Mouse (Mus musculus) stomach, embryonic 14.5 days (tissue): ENCODE measurements around the gene Rtl6. TPM values are rescaled to one million over a fixed set of nuclear protein-coding genes. Genes with fewer than 3 reads are reported as not detected.

Experiments
- ATAC-seq: fragments of 200-750 bp; cut with Nextera tagmentation; 2 replicates; pipeline ENCODE4 v1.8.0; 2017; ENCODE audit warnings: low read depth, moderate TSS enrichment; ENCODE audit not compliant: insufficient number of reproducible peaks, insufficient read depth, low FRiP score
- H3K27ac ChIP-seq: fragments of 300-500 bp; sonication (generic); 2 replicates; pipeline ENCODE4 v1.5.1; 2014; ENCODE audit warnings: mild to moderate bottlenecking, low read length, moderate library complexity, mixed read lengths
- H3K27me3 ChIP-seq: fragments of 300-500 bp; sonication (generic); 2 replicates; pipeline ENCODE4 v1.6.1; 2014; ENCODE audit warnings: low read length, control low read depth, mixed read lengths; ENCODE audit not compliant: control insufficient read depth, insufficient read depth
- H3K36me3 ChIP-seq: fragments of 300-500 bp; sonication (generic); 2 replicates; pipeline ENCODE4 v1.6.1; 2014; ENCODE audit warnings: mild to moderate bottlenecking, control low read depth, low read length, moderate library complexity, mixed read lengths; ENCODE audit not compliant: control insufficient read depth, insufficient read depth
- H3K4me1 ChIP-seq: fragments of 300-500 bp; sonication (generic); 2 replicates; pipeline ENCODE4 v1.6.1; 2014; ENCODE audit warnings: low read length, control low read depth, mixed read lengths; ENCODE audit not compliant: control insufficient read depth, insufficient read depth
- H3K4me2 ChIP-seq: fragments of 300-500 bp; sonication (generic); replicated peaks from 2 replicates; pipeline ENCODE4 v1.6.1; 2014; ENCODE audit warnings: low read depth, low read length, control low read depth
- H3K4me3 ChIP-seq: fragments of 300-500 bp; sonication (generic); 2 replicates; pipeline ENCODE4 v1.5.1; 2014; ENCODE audit warnings: low read depth, low read length, control low read depth
- H3K9ac ChIP-seq: fragments of 300-500 bp; sonication (generic); replicated peaks from 2 replicates; pipeline ENCODE4 v1.6.1; 2014; ENCODE audit warnings: low read depth, mild to moderate bottlenecking, control low read depth, low read length, moderate library complexity, mixed read lengths
- H3K9me3 ChIP-seq: fragments of 300-500 bp; sonication (generic); 2 replicates; pipeline ENCODE4 v1.6.1; 2016; ENCODE audit warnings: low read depth, low read length, control low read depth; ENCODE audit not compliant: control insufficient read depth
- whole genome bisulfite sequencing: fragments of 180-500 bp; shearing (Covaris S2); extraction: QIAGEN DNeasy Blood & Tissue Kit; methylation state at CpG from one replicate; pipeline ENCODE4 v1.1.7; 2014; 5-methylcytosine and 5-hydroxymethylcytosine counted together
- polyA plus RNA-seq: library from polyadenylated mRNA; unstranded; fragments of >200 nt; fragmentation: Nextera tagmentation; extraction: Ambion mirVana; gene quantifications from 2 replicates; pipeline ENCODE4 v1.2.1, GENCODE M21; 2014

Rtl6 gene
- polyA plus RNA-seq = 8.4 and 8.6 TPM in 2 replicates

DNA sequence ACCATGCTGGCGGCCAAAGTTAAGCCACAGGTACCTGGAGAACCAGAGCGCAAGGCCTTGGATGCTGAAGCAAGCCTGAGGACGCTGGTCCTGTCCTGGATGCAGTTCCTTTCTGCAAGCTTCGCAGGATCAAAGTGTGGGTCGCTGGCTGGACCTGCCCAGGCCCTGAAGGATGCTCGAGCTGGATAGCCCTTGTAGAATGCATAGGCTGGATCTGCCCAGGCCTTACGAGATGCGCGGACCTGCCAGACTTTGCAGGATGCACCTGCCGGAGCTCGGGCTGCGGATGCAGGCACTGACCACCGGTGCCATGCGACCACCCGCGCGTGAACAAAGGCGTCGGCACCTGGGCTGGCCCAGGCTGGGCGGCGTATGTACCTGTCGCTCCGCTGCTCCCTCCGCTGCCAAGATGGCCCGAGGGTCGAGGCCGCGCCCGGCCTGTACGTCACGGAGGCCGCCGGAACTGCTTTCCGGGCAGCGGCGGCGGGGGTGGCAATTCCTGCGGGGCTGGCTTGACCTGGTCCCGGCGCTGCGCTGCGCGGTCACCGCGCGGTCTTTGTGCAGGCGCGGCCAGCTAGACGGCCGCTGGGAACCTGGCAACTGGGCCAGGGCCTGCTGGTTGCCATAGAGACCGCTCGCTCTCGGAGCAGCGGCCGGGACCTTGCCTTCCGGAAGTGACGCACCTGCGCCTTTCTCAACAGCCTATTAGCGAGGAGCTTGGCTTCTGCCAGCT lies at the start of gene Rtl6:
Rtl6 (minus strand) TSS at position 635 of the 733 bp plus-strand sequence.
- H3K4me2 ChIP-seq = peak within 1 kb of the TSS; percentile 77
- WGBS = 9% methylated on average over 59 of the region's 59 CpGs
- peak within 1 kb of the TSS; percentile 66; the same call in 1 of the 2 replicates for H3K27ac ChIP-seq
- peak within 1 kb of the TSS; percentile 68 for H3K4me3 ChIP-seq
- H3K4me1 ChIP-seq = 0 out of 2 replicates have a peak, but pooled peaks cover 4% of the 10 kb centered on the region
- peak within 1 kb of the TSS; percentile 76 for H3K9ac ChIP-seq
- H3K36me3 ChIP-seq = peaks cover 4% of the 10 kb centered on the region; the same call in 1 of the 2 replicates
- H3K27me3 ChIP-seq = no peaks in the 10 kb centered on the region
- peak; percentile 92 for ATAC-seq
- H3K9me3 ChIP-seq = 0 out of 2 replicates have a peak, but pooled peaks cover 2% of the 10 kb centered on the region

- no peaks in the 10 kb centered on the region for H3K27me3 ChIP-seq
- H3K9ac ChIP-seq = no peak overlapping the region
- no peaks in the 10 kb centered on the region for H3K9me3 ChIP-seq
- no peak overlapping the region for H3K27ac ChIP-seq
- H3K4me1 ChIP-seq = no peaks in the 10 kb centered on the region
- no peak for ATAC-seq
- H3K4me2 ChIP-seq = no peak overlapping the region
- no peak overlapping the region for H3K4me3 ChIP-seq
- 76% methylated on average over 8 of the region's 8 CpGs for WGBS
- no peaks in the 10 kb centered on the region for H3K36me3 ChIP-seq
Observed at GRCm38 (mm10) chr15:84603267-84603963, 45.8 kb upstream of the Rtl6 start.

DNA sequence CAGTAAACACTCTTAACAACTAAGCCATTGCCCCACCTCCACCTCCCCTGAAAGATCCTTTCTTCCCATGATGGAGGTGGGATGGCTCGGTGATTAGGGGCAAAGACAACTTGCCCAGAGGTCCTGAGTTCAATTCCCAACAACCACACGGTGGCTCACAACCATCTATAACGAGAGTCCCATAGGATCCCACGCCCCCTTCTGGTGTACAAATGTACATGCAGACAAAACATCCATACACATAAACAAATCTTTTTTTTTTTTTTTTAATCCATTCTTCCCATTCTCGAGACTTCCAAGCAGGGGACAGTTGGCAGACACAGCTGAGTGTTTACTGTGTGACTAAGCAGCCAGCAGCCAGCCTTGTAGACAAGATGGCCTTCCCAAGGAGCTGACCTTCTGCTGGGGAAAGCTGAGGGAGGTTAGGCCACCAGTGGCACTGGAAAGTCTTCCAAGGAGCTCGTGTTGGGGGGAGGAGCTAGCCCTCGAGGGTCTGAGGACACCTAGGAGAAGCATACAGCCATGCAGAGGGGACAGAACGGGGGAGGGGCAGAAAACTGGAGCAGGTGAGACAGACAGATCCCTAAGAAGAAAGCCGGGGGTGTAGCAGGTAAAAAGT lies 43.5 kb upstream of the Rtl6 start:
- H3K4me2 ChIP-seq = no peak overlapping the region
- H3K27ac ChIP-seq = no peak overlapping the region
- H3K4me1 ChIP-seq = no peaks in the 10 kb centered on the region
- H3K4me3 ChIP-seq = no peak overlapping the region
- no peaks in the 10 kb centered on the region for H3K27me3 ChIP-seq
- no peaks in the 10 kb centered on the region for H3K9me3 ChIP-seq
- 77% methylated on average over 9 of the region's 9 CpGs for WGBS
- no peak overlapping the region for H3K9ac ChIP-seq
- H3K36me3 ChIP-seq = no peaks in the 10 kb centered on the region
- ATAC-seq = no peak

DNA sequence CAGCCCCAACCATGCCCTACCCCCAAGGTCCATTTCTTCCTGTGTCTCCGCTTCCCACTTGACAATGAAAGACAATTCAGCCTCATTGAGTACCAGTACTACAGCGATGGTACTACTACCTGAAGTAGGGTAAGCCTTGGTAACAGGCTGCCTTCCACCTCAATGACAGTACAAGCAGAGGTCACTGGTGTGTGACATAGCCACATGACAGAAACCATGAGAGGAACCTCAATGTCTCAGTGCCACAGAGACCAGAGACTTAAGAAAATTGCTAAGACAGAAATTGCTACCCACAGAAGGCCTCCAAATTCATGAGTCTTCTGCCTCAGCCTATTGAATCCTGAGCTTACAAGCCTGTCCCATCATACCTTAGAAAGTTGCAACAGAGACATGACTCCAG lies 41.3 kb upstream of the Rtl6 start:
- H3K27ac ChIP-seq = no peak overlapping the region
- no peak for ATAC-seq

GRCm38 (mm10) chr15:84597816-84598215 lies 40.2 kb upstream of the Rtl6 start:
- H3K4me1 ChIP-seq = no peaks in the 10 kb centered on the region
- H3K36me3 ChIP-seq = no peaks in the 10 kb centered on the region
- no peak overlapping the region for H3K27ac ChIP-seq
- no peak overlapping the region for H3K4me2 ChIP-seq
- H3K9me3 ChIP-seq = no peaks in the 10 kb centered on the region
- ATAC-seq = no peak
- no peak overlapping the region for H3K9ac ChIP-seq
- no peak overlapping the region for H3K4me3 ChIP-seq
- no peaks in the 10 kb centered on the region for H3K27me3 ChIP-seq
- WGBS = 86% methylated on average over 1 of the region's 1 CpGs

More for the DNA sequence above, 41.3 kb upstream of the Rtl6 start:
- H3K36me3 ChIP-seq = no peaks in the 10 kb centered on the region
- no peak overlapping the region for H3K9ac ChIP-seq
- H3K27me3 ChIP-seq = no peaks in the 10 kb centered on the region
- H3K4me2 ChIP-seq = no peak overlapping the region
- H3K4me1 ChIP-seq = no peaks in the 10 kb centered on the region
- H3K4me3 ChIP-seq = no peak overlapping the region
- no peaks in the 10 kb centered on the region for H3K9me3 ChIP-seq
- 83% methylated on average over 2 of the region's 2 CpGs for WGBS

- Histone ChIP-seq H3K4me1 (no peaks in the 10 kb centered on the region), H3K4me2 (no peak overlapping the region), H3K36me3 (no peaks in the 10 kb centered on the region), H3K27me3 (no peaks in the 10 kb centered on the region), H3K4me3 (no peak overlapping the region), H3K9me3 (no peaks in the 10 kb centered on the region), H3K9ac (no peak overlapping the region), H3K27ac (no peak overlapping the region)
- ATAC-seq = no peak
Observed at GRCm38 (mm10) chr15:84597021-84597420, 39.4 kb upstream of the Rtl6 start.

GRCm38 (mm10) chr15:84595241-84595945 lies 37.8 kb upstream of the Rtl6 start:
- Histone ChIP-seq H3K9me3 (no peaks in the 10 kb centered on the region), H3K27me3 (no peaks in the 10 kb centered on the region), H3K36me3 (no peaks in the 10 kb centered on the region), H3K27ac (no peak overlapping the region), H3K4me3 (no peak overlapping the region), H3K9ac (no peak overlapping the region), H3K4me2 (no peak overlapping the region), H3K4me1 (no peaks in the 10 kb centered on the region)
- 67% methylated on average over 9 of the region's 9 CpGs for WGBS
- ATAC-seq = no peak

GRCm38 (mm10) chr15:84593514-84593913 lies 35.9 kb upstream of the Rtl6 start:
- Histone ChIP-seq H3K9ac (no peak overlapping the region), H3K4me3 (no peak overlapping the region), H3K27ac (no peak overlapping the region), H3K9me3 (no peaks in the 10 kb centered on the region), H3K36me3 (no peaks in the 10 kb centered on the region), H3K4me2 (no peak overlapping the region), H3K27me3 (no peaks in the 10 kb centered on the region), H3K4me1 (no peaks in the 10 kb centered on the region)
- ATAC-seq = no peak
- 39% methylated on average over 9 of the region's 9 CpGs for WGBS
